Mouse (Mus musculus) heart, postnatal 0 days (tissue): ENCODE results near the gene Mecom.
"Not testable (repeated sequence)": the region's sequence is repeated elsewhere in the genome, so short reads cannot be mapped to it uniquely, and the experiment has no call there.

ENCODE experiments used
- CTCF ChIP-seq: IDR thresholded peaks from 2 replicates; pipeline ENCODE4 v1.5.1; 2016; ENCODE audit warnings: antibody characterized with exemption, control low read depth, low read depth
- EP300 ChIP-seq: IDR thresholded peaks from 2 replicates; pipeline ENCODE4 v1.6.1; 2016; ENCODE audit warnings: antibody characterized with exemption, low read depth

GRCm38 (mm10) chr3:30520751-30521150 lies 27.1 kb downstream of the Mecom start:
- not testable (repeated sequence) for TF ChIP-seq CTCF, EP300
